Mouse (Mus musculus) cerebellum, adult 2 months (tissue): Measurements from ENCODE around the gene Spesp1.

ENCODE experiments used
- CTCF ChIP-seq: fragments of 200-500 bp; IDR thresholded peaks from 2 replicates; pipeline ENCODE4 v1.5.1; 2011; ENCODE audit warnings: low read depth, mild to moderate bottlenecking, control low read depth, low read length, moderate library complexity, borderline replicate concordance; ENCODE audit not compliant: insufficient read depth
- POLR2A ChIP-seq: fragments of 200-500 bp; IDR thresholded peaks from 2 replicates; pipeline ENCODE4 v1.6.1; 2011; ENCODE audit warnings: low read length, control low read depth, borderline replicate concordance; ENCODE audit not compliant: insufficient read depth

- no peak for TF ChIP-seq CTCF
- no peak for TF ChIP-seq POLR2A
These were observed 5.6 kb upstream of the Spesp1 start for GRCm38 (mm10) chr9:62287633-62288025.
